Mouse (Mus musculus): ENCODE results near the gene Ppp1r2. TPM values are rescaled to one million over a fixed set of nuclear protein-coding genes. Genes with fewer than 3 reads are reported as not detected.

The Ppp1r2 gene
- polyA plus RNA-seq, 1 experiment, result 35.7 TPM

GRCm38 (mm10) chr16:31313611-31314010, 38.5 kb upstream of the Ppp1r2 start:
- no peaks in the 10 kb centered on the region for H3K36me3 ChIP-seq (ENCODE audit: control insufficient read depth, insufficient read depth)
- H3K4me2 ChIP-seq (ENCODE audit: low read depth), result peak overlapping the region; percentile 26
- TF ChIP-seq TCF3 (IDR thresholded peaks at IDR 0.05; ENCODE audit: insufficient read length, low read depth) (no peak), POLR2AphosphoS2 (IDR thresholded peaks at IDR 0.05; ENCODE audit: insufficient read length, low read depth) (no peak), SRF (IDR thresholded peaks at IDR 0.05; ENCODE audit: control insufficient read depth, insufficient read length, low read depth) (no peak), POLR2A (IDR thresholded peaks at IDR 0.05; ENCODE audit: insufficient read length, low read depth) (no peak), MAX (IDR thresholded peaks at IDR 0.05; ENCODE audit: low read depth) (no peak), MYOD1 (IDR thresholded peaks at IDR 0.05; ENCODE audit: control insufficient read depth in 1 of 3, insufficient read length in 2 of 3, low read depth in 2 of 3) (no peak), REST (IDR thresholded peaks at IDR 0.05; ENCODE audit: insufficient read depth, insufficient read length) (no peak), MYOG (IDR thresholded peaks at IDR 0.05; ENCODE audit: control insufficient read depth in 1 of 3, insufficient read depth in 1 of 3, insufficient read length in 2 of 3, low read depth in 2 of 3) (no peak), TCF12 (IDR thresholded peaks at IDR 0.05; ENCODE audit: insufficient read depth, poor library complexity, severe bottlenecking) (no peak), E2F4 (IDR thresholded peaks at IDR 0.05; ENCODE audit: insufficient read depth) (no peak), CEBPB (IDR thresholded peaks at IDR 0.05; ENCODE audit: insufficient read depth, poor library complexity, severe bottlenecking) (no peak), USF1 (IDR thresholded peaks at IDR 0.05; ENCODE audit: low read depth) (no peak)
- H3K27me3 ChIP-seq (ENCODE audit: control insufficient read depth, insufficient read depth, insufficient read length), result no peaks in the 10 kb centered on the region
- no peak overlapping the region for H3K4me3 ChIP-seq
- H3K79me2 ChIP-seq (ENCODE audit: control insufficient read depth, insufficient read depth), result no peaks in the 10 kb centered on the region
- H3ac ChIP-seq (ENCODE audit: control insufficient read depth, insufficient read length), result no peak overlapping the region

GRCm38 (mm10) chr16:31312296-31312695, 37.2 kb upstream of the Ppp1r2 start:
- H3K27me3 ChIP-seq (ENCODE audit: control insufficient read depth, insufficient read depth, insufficient read length), result no peaks in the 10 kb centered on the region
- no peak overlapping the region for H3K4me2 ChIP-seq (ENCODE audit: low read depth)
- TF ChIP-seq E2F4 (IDR thresholded peaks at IDR 0.05; ENCODE audit: insufficient read depth) (no peak), REST (IDR thresholded peaks at IDR 0.05; ENCODE audit: insufficient read depth, insufficient read length) (no peak), POLR2AphosphoS2 (IDR thresholded peaks at IDR 0.05; ENCODE audit: insufficient read length, low read depth) (no peak), MYOD1 (IDR thresholded peaks at IDR 0.05; ENCODE audit: control insufficient read depth in 1 of 3, insufficient read length in 2 of 3, low read depth in 2 of 3) (no peak), TCF12 (IDR thresholded peaks at IDR 0.05; ENCODE audit: insufficient read depth, poor library complexity, severe bottlenecking) (no peak), TCF3 (IDR thresholded peaks at IDR 0.05; ENCODE audit: insufficient read length, low read depth) (no peak)
- H3K79me2 ChIP-seq (ENCODE audit: control insufficient read depth, insufficient read depth), result no peaks in the 10 kb centered on the region
- H3K4me3 ChIP-seq, result no peak overlapping the region
- no peak overlapping the region for H3ac ChIP-seq (ENCODE audit: control insufficient read depth, insufficient read length)
- H3K36me3 ChIP-seq (ENCODE audit: control insufficient read depth, insufficient read depth), result no peaks in the 10 kb centered on the region

- Histone ChIP-seq H3ac (ENCODE audit: control insufficient read depth, insufficient read length) (no peak overlapping the region), H3K79me2 (ENCODE audit: control insufficient read depth, insufficient read depth) (no peaks in the 10 kb centered on the region), H3K4me2 (ENCODE audit: low read depth) (no peak overlapping the region), H3K36me3 (ENCODE audit: control insufficient read depth, insufficient read depth) (no peaks in the 10 kb centered on the region), H3K4me3 (no peak overlapping the region), H3K27me3 (ENCODE audit: control insufficient read depth, insufficient read depth, insufficient read length) (no peaks in the 10 kb centered on the region)
- no peak for TF ChIP-seq TCF12 (IDR thresholded peaks at IDR 0.05; ENCODE audit: insufficient read depth, poor library complexity, severe bottlenecking)
- peak; percentile 0 for TF ChIP-seq USF1 (IDR thresholded peaks at IDR 0.05; ENCODE audit: low read depth)
Observed at GRCm38 (mm10) chr16:31305199-31305919, 30.3 kb upstream of the Ppp1r2 start.

- no peak for TF ChIP-seq USF1 (IDR thresholded peaks at IDR 0.05; ENCODE audit: low read depth)
- TF ChIP-seq TCF3 (IDR thresholded peaks at IDR 0.05; ENCODE audit: insufficient read length, low read depth), result no peak
- TF ChIP-seq POLR2AphosphoS2 (IDR thresholded peaks at IDR 0.05; ENCODE audit: insufficient read length, low read depth), result no peak
- no peak for TF ChIP-seq SRF (IDR thresholded peaks at IDR 0.05; ENCODE audit: control insufficient read depth, insufficient read length, low read depth)
- no peak for TF ChIP-seq MYOG (IDR thresholded peaks at IDR 0.05; ENCODE audit: control insufficient read depth in 1 of 3, insufficient read depth in 1 of 3, insufficient read length in 2 of 3, low read depth in 2 of 3)
- TF ChIP-seq TCF12 (IDR thresholded peaks at IDR 0.05; ENCODE audit: insufficient read depth, poor library complexity, severe bottlenecking), result no peak
- TF ChIP-seq E2F4 (IDR thresholded peaks at IDR 0.05; ENCODE audit: insufficient read depth), result no peak
- no peak for TF ChIP-seq REST (IDR thresholded peaks at IDR 0.05; ENCODE audit: insufficient read depth, insufficient read length)
- TF ChIP-seq MAX (IDR thresholded peaks at IDR 0.05; ENCODE audit: low read depth), result no peak
- no peak for TF ChIP-seq MYOD1 (IDR thresholded peaks at IDR 0.05; ENCODE audit: control insufficient read depth in 1 of 3, insufficient read length in 2 of 3, low read depth in 2 of 3)
- TF ChIP-seq CEBPB (IDR thresholded peaks at IDR 0.05; ENCODE audit: insufficient read depth, poor library complexity, severe bottlenecking), result no peak
- TF ChIP-seq POLR2A (IDR thresholded peaks at IDR 0.05; ENCODE audit: insufficient read length, low read depth), result no peak
- Histone ChIP-seq H3K79me2 (ENCODE audit: control insufficient read depth, insufficient read depth) (no peaks in the 10 kb centered on the region), H3K4me2 (ENCODE audit: low read depth) (no peak overlapping the region), H3ac (ENCODE audit: control insufficient read depth, insufficient read length) (no peak overlapping the region), H3K36me3 (ENCODE audit: control insufficient read depth, insufficient read depth) (no peaks in the 10 kb centered on the region), H3K4me3 (no peak overlapping the region), H3K27me3 (ENCODE audit: control insufficient read depth, insufficient read depth, insufficient read length) (no peaks in the 10 kb centered on the region)
Observed at GRCm38 (mm10) chr16:31303276-31303675, 28.2 kb upstream of the Ppp1r2 start.

- no peak for TF ChIP-seq MYOG (IDR thresholded peaks at IDR 0.05; ENCODE audit: control insufficient read depth in 1 of 3, insufficient read depth in 1 of 3, insufficient read length in 2 of 3, low read depth in 2 of 3)
- TF ChIP-seq CEBPB (IDR thresholded peaks at IDR 0.05; ENCODE audit: insufficient read depth, poor library complexity, severe bottlenecking), result no peak
- no peak for TF ChIP-seq E2F4 (IDR thresholded peaks at IDR 0.05; ENCODE audit: insufficient read depth)
- no peak for TF ChIP-seq TCF12 (IDR thresholded peaks at IDR 0.05; ENCODE audit: insufficient read depth, poor library complexity, severe bottlenecking)
- no peak for TF ChIP-seq POLR2A (IDR thresholded peaks at IDR 0.05; ENCODE audit: insufficient read length, low read depth)
- TF ChIP-seq MYOD1 (IDR thresholded peaks at IDR 0.05; ENCODE audit: control insufficient read depth in 1 of 3, insufficient read length in 2 of 3, low read depth in 2 of 3), result no peak
- no peak for TF ChIP-seq SRF (IDR thresholded peaks at IDR 0.05; ENCODE audit: control insufficient read depth, insufficient read length, low read depth)
- H3ac ChIP-seq (ENCODE audit: control insufficient read depth, insufficient read length), result no peak overlapping the region
- no peaks in the 10 kb centered on the region for H3K79me2 ChIP-seq (ENCODE audit: control insufficient read depth, insufficient read depth)
- no peak overlapping the region for H3K4me3 ChIP-seq
- H3K27me3 ChIP-seq (ENCODE audit: control insufficient read depth, insufficient read depth, insufficient read length), result no peaks in the 10 kb centered on the region
- no peak overlapping the region for H3K4me2 ChIP-seq (ENCODE audit: low read depth)
- H3K36me3 ChIP-seq (ENCODE audit: control insufficient read depth, insufficient read depth), result no peaks in the 10 kb centered on the region
Observed at GRCm38 (mm10) chr16:31300883-31301532, 25.9 kb upstream of the Ppp1r2 start.
